Mouse (Mus musculus): Measurements from ENCODE around the gene Clic6. TPM values are rescaled to one million over a fixed set of nuclear protein-coding genes. Genes with fewer than 3 reads are reported as not detected.

Gene Clic6
- 2.5 and 3.5 TPM in 2 replicates for polyA plus RNA-seq (2012; rRNA removed; ENCODE audit: low replicate concordance)

GRCm38 (mm10) chr16:92485436-92485835 is at the start of gene Clic6:
Gene Clic6 (plus strand): TSS chr16:92485736.

DNA sequence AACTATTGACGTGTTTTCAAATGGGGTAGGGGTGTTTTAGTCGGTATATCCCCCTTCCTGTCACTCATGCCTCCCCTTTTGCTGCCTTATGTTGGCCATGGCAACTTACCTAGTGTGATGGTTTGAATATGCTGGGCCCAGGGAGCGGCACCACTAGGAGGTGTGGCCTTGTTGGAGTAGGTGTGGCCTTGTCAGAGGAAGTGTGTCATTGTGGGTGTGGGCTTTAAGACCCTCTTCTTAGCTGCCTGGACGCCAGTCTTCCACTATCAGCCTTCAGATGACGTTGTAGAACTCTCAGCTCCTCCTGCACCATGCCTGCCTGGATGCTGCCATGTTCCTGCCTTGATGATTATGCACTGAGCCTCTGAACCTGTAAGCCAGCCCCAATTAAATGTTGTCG is 14.8 kb upstream of the Clic6 start, which contains the start of gene Rcan1:
Rcan1 (minus strand) TSS at position 162 of the 400 bp plus-strand sequence.

Other genes starting within 250 kb of the Clic6 start
- gene Kcne2, start 193.3 kb upstream of the Clic6 start, polyA plus RNA-seq (2012; rRNA removed; ENCODE audit: low replicate concordance), result not detected in 2 replicates
- gene Smim11, start 184.4 kb upstream of the Clic6 start, polyA plus RNA-seq (2012; rRNA removed; ENCODE audit: low replicate concordance), result 28.6 and 31.3 TPM in 2 replicates
- not detected in 2 replicates for gene Fam243, start 164.3 kb upstream of the Clic6 start, polyA plus RNA-seq (2012; rRNA removed; ENCODE audit: low replicate concordance)
- not detected in 2 replicates for gene Kcne1, start 126.3 kb upstream of the Clic6 start, polyA plus RNA-seq (2012; rRNA removed; ENCODE audit: low replicate concordance)
- 10.2 and 16.1 TPM in 2 replicates for gene Rcan1, start 14.9 kb upstream of the Clic6 start, polyA plus RNA-seq (2012; rRNA removed; ENCODE audit: low replicate concordance)

Data from mammary gland, adult 2 months (tissue).